Mouse (Mus musculus) spleen, postnatal 4 days (tissue): ENCODE data around the gene Atp1a1.
A peak's percentile ranks its signal among the peaks of the same experiment; 100 is the strongest.

ENCODE experiments used
- DNase-seq, 2 experiments: peaks; one replicate each; pipeline ENCODE4 v3.0.0; 2022; ENCODE audit warnings: low spot score in 2 of 2

Gene Atp1a1

DNA sequence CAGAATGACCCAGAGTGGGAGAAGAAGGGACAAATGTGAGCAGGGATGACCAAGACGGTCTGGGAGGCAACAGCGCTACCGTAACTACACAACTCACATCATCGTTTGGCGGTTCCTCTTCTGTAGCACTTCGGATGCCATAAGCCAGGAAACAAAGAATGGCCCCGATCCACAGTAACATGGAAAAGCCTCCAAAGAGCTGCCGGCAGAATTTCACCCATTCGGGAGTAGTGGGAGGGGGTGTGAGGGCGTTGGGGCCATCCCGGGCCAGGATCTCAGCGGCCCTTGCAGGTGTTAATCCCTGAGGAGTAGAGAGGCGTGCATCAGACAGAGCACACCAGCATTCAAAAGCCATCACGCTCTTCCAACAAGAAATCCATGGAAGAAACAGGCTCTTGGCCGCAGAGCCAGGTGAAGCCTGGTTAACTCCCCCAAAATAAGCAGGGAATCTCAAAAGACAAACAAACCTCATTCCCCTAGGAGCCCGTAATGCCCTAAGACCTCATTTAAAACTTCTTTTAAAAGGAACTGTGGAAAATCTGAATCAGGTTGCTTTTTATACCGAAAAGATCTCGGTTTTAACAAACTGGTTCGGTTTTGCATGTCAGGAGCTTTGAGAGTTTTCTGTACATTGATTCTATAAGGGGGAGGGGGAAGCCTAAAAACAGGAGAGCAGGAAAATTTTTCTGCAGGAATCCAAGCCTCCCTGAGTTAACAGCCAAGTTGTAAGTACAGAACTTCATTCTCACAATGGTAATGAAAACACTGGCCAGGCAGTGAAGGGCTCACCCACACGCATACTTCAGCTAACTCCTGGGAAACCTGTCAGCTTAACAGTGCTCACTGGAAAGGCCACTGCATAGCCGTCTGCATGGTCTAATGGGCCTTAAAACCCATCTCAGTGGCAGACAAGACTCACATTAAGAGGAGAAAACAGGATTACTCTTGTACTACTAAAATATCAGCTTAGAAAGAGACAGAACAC lies 11.9 kb downstream of the Atp1a1 start:
- no peak for DNase-seq

GRCm38 (mm10) chr3:101590380-101590779 lies 14.1 kb downstream of the Atp1a1 start:
- DNase-seq: no peak

DNA sequence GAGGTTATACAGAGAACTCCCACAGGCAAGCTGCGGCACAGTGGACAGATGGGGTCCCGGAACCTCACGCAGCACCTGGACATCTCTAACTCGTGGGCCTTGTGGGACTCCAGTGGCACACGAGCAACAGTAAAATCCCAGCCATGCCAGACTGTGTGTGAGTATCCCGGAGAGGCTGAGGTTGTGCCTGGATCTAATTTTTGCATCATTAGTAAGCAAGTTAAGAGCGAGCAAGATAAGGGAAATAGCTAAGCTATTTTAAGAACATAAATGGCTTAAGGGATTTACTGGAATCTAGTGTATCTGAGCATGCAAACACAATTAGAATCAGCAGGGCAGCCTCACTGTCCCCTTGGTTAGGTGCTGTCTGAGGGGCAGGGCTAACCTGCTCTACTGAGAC lies 16.2 kb downstream of the Atp1a1 start:
- no peak for DNase-seq

DNA sequence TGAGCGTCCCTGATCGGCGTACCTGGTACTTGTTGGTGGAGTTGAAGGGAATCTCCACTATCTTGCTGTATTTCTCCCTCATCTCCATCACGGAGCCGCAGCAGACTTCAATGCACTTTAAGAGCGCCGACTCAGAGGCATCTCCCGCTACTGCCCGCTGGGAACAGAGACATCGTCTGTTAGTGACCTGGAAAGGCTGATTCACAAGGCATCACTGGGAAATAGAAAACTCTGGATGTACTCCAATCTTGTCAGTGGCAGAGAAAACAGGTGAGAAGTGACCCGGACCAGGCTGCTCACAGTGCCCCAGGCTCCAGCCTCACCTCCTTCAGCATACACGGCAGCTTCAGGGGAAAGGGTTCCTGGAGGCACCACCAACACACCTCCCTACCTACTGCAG lies 17.7 kb downstream of the Atp1a1 start:
- no peak for DNase-seq

DNA sequence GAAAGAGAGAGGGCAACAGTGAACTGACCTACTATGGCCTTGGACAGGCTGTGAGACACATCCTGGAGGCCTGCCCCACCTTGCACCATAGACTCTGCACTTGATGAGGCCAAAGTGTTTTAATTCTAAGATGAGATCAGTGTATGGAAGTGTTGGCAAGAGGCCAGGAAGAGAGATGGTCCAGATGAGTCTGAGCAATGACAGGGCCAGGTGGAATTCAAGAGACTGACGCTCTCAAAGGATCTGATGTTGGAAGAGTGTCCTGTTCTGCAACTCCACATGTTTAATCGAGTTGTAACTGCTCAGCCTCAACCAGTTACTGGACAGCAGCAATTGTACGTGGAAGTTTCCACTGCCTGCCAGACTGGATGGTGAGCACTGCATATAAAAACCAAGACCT lies 26.4 kb downstream of the Atp1a1 start:
- DNase-seq: no peak

- DNase-seq: no peak
Observed at GRCm38 (mm10) chr3:101577361-101577760, 27.1 kb downstream of the Atp1a1 start.

DNA sequence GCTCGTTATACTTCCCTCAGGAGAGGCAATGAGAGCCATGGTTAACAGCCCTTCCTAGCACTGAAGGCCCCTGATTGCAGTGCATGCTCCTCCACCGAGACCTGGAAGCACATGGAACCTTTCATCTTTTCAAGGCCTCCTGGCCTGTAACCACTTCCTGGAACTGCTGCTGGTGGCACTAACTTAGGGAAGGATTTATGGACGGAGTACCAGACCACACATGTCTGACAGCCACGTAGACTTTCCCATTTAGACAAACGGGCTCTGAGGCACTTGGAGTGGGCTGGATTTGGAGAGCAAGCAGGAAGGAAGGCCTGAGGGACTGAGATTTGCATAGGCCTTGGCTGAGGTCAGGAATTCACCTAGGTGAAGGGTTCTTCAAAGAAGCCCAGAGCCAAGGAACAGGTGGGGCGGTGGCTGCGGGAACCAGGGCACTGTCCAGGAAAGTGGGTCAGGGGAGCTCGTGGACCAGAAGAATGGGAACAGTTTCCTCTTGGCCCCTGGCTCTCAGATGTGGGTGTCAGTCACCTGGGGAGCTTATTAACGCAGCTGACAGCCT lies 28.9 kb downstream of the Atp1a1 start:
- DNase-seq: no peak

- DNase-seq: no peak
Observed at GRCm38 (mm10) chr3:101574463-101575193, 29.9 kb downstream of the Atp1a1 start.

DNA sequence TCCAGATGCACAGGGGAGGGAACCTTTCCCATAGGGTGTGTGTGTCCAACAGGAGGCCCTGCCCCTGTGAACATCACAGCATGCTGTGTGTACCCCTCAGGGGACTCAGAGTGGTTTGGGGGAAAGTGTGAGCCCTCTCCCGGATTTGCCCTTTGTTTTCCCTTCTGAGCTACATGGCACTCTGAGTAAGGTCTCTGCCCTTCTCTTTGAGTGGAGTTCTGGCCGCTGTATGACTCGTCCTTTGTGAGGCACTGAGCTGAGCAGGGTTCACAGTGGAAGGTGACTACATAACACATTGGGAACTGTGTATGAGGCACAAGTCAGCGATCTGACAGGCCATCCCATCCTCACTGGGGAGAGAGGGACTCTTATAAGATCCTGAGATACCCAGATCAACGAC lies 31.5 kb downstream of the Atp1a1 start:
- no peak for DNase-seq

GRCm38 (mm10) chr3:101572174-101572626 lies 32.3 kb downstream of the Atp1a1 start:
- no peak for DNase-seq

DNA sequence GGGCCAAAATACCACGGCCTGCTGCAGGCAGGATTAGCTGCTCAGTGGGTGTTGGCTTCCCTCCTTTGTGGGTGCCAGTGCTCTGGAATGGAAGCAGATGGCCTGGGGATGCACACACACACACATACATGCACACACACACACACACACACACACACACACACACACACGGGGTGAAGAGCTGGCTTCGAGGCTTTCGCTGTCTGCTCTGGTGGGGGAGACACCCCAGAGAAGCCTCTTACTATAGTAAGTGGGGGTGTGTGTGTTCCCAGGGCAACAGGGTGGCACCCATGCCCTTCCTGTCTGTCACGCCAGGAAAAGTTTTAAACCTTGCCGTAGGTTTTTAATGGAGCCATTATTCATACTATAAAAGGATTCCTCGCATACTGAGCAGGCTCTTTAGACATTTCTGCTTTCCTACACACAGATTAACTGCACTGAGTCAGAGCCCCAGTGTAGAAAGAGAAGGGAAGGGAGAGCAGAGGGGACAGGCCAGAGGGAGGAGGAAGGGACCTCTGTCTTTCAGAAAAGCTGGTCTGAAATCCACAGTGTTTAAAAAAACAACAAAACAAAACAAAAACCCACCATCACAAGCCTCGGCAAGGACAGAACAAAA lies 32.9 kb downstream of the Atp1a1 start:
- DNase-seq: no peak

GRCm38 (mm10) chr3:101570747-101571514 lies 33.6 kb downstream of the Atp1a1 start:
- no peak for DNase-seq

DNA sequence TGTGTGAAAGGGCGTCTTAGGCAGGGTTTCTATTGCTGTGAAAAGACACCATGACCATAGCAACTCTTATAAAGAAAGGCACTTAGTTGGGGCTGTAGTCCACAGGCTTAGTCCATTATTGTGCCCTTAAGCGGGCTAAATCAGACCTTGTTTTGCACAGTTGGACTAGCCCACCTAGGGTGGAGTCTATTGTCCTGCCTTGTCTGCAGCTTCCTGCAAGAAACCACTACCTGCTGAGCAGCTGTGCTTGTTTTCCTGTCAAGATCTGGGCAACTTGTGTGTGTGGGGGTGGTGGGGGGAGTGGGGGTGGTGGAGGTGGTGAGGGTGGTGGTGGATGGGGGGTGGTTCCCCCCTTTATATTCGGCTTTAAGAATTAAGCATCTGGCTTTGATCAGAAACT lies 34.2 kb downstream of the Atp1a1 start:
- no peak for DNase-seq

- no peak for DNase-seq
Observed at GRCm38 (mm10) chr3:101568627-101569026, 35.9 kb downstream of the Atp1a1 start.

- DNase-seq: no peak
Observed at GRCm38 (mm10) chr3:101564011-101564410, 40.5 kb downstream of the Atp1a1 start.

GRCm38 (mm10) chr3:101562510-101563209 lies 41.8 kb downstream of the Atp1a1 start:
- DNase-seq: peak in 1 of 2 experiments; percentile 27

GRCm38 (mm10) chr3:101561948-101562347 lies 42.5 kb downstream of the Atp1a1 start:
- no peak for DNase-seq

DNA sequence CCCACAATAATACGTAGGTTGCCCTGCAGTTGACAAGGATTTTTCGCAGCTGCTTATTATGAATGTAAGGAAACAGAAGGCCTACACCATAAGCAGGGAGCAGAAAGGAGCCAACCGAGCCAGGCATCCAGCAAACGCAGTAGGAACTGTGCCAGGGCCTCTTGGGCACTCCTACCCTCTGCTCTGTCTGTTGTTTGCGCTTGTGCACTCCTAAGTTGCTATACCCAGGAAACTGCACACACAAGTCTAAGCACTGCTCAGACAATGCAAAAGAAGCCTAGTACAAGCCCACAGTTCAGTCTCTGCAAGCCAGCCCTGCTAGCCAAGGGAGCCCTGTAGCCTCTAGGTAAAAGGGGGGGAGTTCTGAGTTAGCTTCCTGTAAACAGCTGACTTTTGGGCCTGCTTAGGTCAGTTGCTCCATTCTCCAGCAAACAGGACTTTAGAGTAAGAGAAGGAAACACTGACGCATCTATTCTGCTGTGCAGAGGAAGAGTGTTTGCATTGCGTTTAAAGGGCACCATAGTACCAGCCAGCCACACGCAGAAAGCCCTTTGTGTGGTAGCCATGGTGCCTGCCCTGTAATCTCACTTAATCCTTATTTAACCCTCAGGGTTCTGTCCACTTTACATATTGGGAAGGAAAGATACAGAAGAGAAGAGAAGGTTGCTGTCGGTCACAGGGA lies 43.5 kb downstream of the Atp1a1 start:
- no peak for DNase-seq

- DNase-seq: no peak
Observed at GRCm38 (mm10) chr3:101556712-101557111, 47.8 kb downstream of the Atp1a1 start.
